Mouse (Mus musculus): Measurements from ENCODE around the gene Mzf1. TPM values are rescaled to one million over a fixed set of nuclear protein-coding genes. Genes with fewer than 3 reads are reported as not detected.

Gene Mzf1
- total RNA-seq, 2 experiments from 2014 or later: 15.2 to 15.9 TPM

- DNase-seq (ENCODE audit: extremely low spot score in 1 of 2, low spot score in 2 of 2): no peak
- intact Hi-C loops (cut with DNase I): no loop called here
These were observed 17.2 kb downstream of the Mzf1 start for GRCm38 (mm10) chr7:13037366-13037765.

- intact Hi-C loops (cut with DNase I): no loop called here
- DNase-seq (ENCODE audit: extremely low spot score in 1 of 2, low spot score in 2 of 2): no peak
These were observed 17.8 kb downstream of the Mzf1 start for GRCm38 (mm10) chr7:13036806-13037205.

GRCm38 (mm10) chr7:13035211-13035855 is 19.2 kb downstream of the Mzf1 start:
- peak in 1 of 2 experiments; percentile 60 for DNase-seq (ENCODE audit: extremely low spot score in 1 of 2, low spot score in 2 of 2)
- intact Hi-C loops (cut with DNase I): no loop called here

DNA sequence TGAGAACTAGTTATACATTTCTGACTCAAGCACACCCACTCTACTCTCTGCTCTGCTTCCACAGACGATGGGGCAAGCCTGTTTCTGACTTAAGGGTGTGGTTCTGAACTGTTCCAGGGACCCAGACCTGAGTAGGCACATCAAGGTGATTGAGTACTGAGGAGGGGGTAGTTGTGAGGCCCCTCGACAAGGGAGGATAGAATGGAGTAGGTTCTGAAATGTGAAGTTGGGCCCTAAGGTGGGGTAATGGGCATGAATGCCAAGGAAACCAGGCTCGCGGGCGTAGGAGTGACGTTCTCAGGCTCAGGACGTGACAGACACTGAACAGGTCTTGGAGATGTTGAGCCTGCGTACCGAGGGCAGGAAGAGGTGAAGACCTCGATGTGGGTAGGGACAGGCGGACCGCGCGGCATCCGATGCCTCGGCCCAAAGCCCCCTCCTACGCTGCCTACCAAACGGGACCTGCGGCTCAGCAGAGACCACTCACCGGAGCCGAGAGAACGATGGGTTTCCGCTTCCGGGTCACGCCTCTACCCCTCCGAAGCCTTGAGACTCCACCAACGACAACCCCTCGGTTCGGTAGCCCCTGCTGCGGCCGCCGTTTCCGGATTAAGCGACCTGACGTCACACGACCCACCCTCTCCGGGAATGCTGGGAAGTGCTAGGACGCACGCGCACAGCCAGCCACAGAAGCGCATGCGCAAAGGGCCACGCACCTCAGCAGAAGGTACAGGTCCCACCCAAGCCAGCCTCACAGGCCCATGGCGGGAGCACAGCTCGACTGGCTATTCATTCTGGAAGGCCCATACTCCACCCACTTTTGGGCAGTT is 20.2 kb downstream of the Mzf1 start, which contains the start of gene Chmp2a:
Gene Chmp2a, minus strand, starts transcription at position 660 of the 830 bp plus-strand sequence.
- intact Hi-C loops (cut with DNase I): no loop called here
- peak; percentile 97 to 98 for DNase-seq (ENCODE audit: extremely low spot score in 1 of 2, low spot score in 2 of 2)

DNA sequence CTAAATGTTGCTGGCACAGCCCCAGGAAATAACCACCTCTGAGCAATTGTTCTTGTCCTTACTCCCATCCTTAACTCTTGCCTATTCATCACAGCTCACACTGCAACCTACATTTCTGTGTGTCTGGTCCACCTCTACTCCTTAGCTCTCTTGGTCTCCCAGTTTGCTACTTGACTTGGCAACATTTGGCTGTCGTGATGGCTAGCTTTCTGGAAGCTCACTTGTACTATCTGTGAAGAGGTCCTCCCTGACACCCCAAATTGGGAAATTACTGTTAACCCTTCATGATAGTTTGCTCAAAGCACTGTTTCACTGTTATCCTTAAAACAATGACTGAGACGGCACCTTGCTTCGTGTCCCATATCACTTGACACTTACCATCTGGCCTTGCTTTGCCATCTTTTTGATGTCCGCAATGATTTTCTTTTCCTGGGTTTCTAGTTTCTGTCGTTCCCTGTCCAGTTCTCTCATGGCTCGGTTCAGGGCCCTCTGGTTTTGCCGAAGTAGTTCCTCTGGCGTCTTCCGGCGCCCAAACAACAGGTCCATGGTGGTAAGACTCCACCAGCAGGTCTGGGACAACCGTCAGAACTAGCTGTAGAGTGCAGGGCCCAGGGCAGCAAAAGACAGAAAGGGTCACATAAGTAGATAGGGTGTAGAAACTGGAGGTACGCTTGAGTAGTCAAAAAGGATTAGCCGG is 21.0 kb downstream of the Mzf1 start:
- intact Hi-C loops (cut with DNase I): no loop called here
- DNase-seq (ENCODE audit: extremely low spot score in 1 of 2, low spot score in 2 of 2): peak in 1 of 2 experiments; percentile 31

DNA sequence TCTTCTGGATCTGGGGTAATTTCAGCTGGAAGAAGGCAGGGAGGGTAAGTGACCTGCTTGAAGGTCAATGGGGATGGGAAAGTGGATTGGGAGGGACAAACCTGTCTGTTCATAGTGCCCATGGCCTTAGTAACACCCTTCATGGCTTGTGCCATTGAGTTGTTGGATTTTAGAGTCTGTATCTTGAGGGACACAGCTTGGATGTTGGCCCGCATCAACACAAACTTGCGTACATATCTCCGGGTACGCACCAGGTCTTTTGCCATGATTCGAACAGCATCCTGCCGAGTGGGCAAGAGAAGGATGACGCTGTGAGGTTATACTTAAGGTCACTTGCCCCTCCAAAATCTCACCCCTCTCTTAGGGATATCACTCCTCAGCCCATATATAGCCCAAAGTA is 22.0 kb downstream of the Mzf1 start:
- DNase-seq (ENCODE audit: extremely low spot score in 1 of 2, low spot score in 2 of 2): no peak
- intact Hi-C loops (cut with DNase I): no loop called here

DNA sequence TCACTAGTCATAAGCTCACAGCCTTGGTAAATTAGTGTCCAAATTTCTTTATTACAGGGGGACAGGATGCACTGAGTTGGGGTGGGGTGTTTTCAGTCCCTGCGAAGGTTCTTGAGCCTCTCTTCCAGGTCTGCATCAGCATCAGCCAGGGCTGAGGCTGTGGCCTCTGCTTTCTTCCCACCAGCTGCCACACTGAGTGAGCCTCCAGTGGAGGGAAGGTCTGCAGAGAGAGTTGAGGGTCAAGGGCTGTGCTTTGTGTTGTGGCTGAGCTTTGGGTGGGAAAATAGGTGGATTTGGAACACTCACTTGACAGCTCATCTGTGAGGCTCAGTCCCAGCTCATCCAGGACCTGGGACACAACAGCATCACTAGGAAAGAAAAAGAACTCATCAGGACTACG is 22.6 kb downstream of the Mzf1 start:
- no peak for DNase-seq (ENCODE audit: extremely low spot score in 1 of 2, low spot score in 2 of 2)
- intact Hi-C loops (cut with DNase I): no loop called here

DNA sequence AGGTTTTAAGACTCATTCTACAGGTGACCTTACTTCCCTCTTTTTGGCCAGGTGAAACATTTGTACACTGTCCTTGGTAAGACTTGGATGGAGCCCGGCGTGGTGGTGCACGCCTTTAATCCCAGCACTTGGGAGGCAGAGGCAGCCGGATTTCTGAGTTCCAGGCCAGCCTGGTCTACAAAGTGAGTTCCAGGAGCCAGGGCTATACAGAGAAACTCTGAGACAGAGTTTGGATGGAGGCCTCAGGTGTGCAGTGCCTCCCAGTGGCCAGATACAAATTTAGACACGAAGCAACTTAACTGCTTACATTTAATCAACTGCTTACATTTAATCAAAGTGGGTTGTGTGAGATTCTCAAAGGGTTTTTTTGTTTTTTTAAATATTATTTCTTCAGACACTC is 23.5 kb downstream of the Mzf1 start:
- intact Hi-C loops (cut with DNase I): no loop called here
- peak; percentile 7 to 42 for DNase-seq (ENCODE audit: extremely low spot score in 1 of 2, low spot score in 2 of 2)

GRCm38 (mm10) chr7:13028986-13029385 is 25.6 kb downstream of the Mzf1 start:
- no peak for DNase-seq (ENCODE audit: extremely low spot score in 1 of 2, low spot score in 2 of 2)
- intact Hi-C loops (cut with DNase I): no loop called here

GRCm38 (mm10) chr7:13025511-13026112 is 29.0 kb downstream of the Mzf1 start:
- intact Hi-C loops (cut with DNase I): loop anchor here (2.0 kb wide), 1 partner anchor 17 kb away; no protein-coding TSS in a partner anchor
- DNase-seq (ENCODE audit: extremely low spot score in 1 of 2, low spot score in 2 of 2): no peak

- peak; percentile 80 to 94 for DNase-seq (ENCODE audit: extremely low spot score in 1 of 2, low spot score in 2 of 2)
- intact Hi-C loops (cut with DNase I): loop anchor here (2.0 kb wide), 1 partner anchor 16 kb away; no protein-coding TSS in a partner anchor
These were observed 29.8 kb downstream of the Mzf1 start for GRCm38 (mm10) chr7:13024805-13025204.

- peak; percentile 91 to 96 for DNase-seq (ENCODE audit: extremely low spot score in 1 of 2, low spot score in 2 of 2)
- intact Hi-C loops (cut with DNase I): loop anchor here (2.0 kb wide), 1 partner anchor 15 kb away; no protein-coding TSS in a partner anchor
These were observed 30.4 kb downstream of the Mzf1 start for GRCm38 (mm10) chr7:13023928-13024731.

- DNase-seq (ENCODE audit: extremely low spot score in 1 of 2, low spot score in 2 of 2): peak in 1 of 2 experiments; percentile 86
- intact Hi-C loops (cut with DNase I): no loop called here
These were observed 31.6 kb downstream of the Mzf1 start for GRCm38 (mm10) chr7:13022773-13023535.

DNA sequence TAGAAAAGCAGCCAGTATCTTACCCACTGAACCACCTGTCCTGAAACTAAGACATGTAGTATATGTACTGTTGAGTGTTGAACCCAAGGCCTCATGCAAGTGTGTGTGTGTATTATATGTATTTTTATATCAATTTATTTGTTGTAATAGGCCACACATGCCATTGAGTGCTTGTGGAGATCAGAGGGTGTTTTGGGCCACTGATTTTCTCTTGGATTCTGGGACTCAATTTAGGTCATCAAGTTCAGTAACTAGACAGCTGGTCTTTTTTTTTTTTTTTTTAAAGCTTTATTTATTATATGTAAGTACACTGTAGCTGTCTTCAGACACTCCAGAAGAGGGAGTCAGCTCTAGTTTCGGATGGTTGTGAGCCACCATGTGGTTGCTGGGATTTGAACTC is 39.3 kb downstream of the Mzf1 start:
- no peak for DNase-seq (ENCODE audit: extremely low spot score in 1 of 2, low spot score in 2 of 2)

DNA sequence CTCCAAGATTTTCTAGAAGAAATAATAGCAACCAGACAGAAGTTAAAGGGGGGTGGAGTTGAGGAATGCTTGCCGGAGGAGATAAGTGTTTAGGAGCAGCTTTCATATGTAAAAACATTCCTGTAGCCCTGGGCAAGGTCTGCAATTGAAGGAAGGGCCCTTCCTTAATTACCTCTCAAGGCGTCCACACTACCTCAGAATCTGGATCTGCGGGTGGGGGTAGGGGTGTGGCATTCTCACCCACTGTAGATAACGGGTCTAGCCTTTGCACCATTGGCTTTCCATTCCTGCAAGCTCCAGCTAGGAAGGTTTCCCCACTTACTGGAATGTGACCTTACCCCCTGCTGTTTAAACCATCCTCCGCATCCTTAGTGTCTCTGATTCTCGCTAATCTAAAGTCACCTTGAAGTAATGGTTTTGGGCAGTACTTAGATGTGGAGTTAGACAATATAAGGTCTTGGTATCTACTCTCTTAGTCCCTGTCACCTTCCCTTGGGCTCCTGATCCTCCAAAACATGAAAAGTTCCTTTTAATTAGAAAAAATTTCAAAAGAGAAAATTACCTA is 40.2 kb downstream of the Mzf1 start:
- no peak for DNase-seq (ENCODE audit: extremely low spot score in 1 of 2, low spot score in 2 of 2)
- intact Hi-C loops (cut with DNase I): no loop called here

More for the DNA sequence above, 39.3 kb downstream of the Mzf1 start:
- intact Hi-C loops (cut with DNase I): no loop called here

DNA sequence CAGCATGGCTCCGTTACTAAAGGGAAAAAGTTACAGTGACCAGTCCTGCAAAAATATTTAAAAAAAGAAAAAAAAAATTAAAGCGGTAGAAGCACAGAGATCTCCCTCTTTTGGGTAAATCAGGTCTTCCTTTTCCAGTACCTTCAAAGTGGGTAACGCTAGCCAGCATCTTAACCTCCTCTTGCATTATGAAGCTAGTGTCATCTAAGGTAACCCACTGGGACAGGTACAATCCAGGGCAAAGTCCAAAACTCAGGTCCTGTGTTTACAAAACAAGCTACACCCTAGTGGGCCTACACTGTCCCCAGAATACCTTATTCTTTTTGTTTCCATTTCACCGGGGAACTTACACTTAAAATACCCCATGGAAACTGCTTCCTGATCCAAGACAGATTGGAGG is 40.9 kb downstream of the Mzf1 start:
- intact Hi-C loops (cut with DNase I): no loop called here

More for the DNA sequence above, 40.9 kb downstream of the Mzf1 start:
- no peak for DNase-seq (ENCODE audit: extremely low spot score in 1 of 2, low spot score in 2 of 2)
